Mouse (Mus musculus) CH12.LX (cell line): ENCODE results near the gene Pqlc2. TPM values are rescaled to one million over a fixed set of nuclear protein-coding genes. Genes with fewer than 3 reads are reported as not detected.

Experiments
- DNase-seq: peaks from one replicate; pipeline ENCODE4 v3.0.0-alpha.2; 2013; ENCODE audit errors: extremely low read depth
- H3K27ac ChIP-seq: 2 replicates; pipeline ENCODE4 v1.5.1; 2012; ENCODE audit warnings: low read depth, mild to moderate bottlenecking, control low read depth, moderate library complexity; ENCODE audit not compliant: insufficient read depth
- H3K27me3 ChIP-seq: replicated peaks from 2 replicates; pipeline ENCODE3; 2012; ENCODE audit warnings: inconsistent platforms
- H3K36me3 ChIP-seq, 2 experiments: replicated peaks in 1 of 2; 2 replicates each; pipeline versions ENCODE3 to v1.6.1; 2012; ENCODE audit warnings: inconsistent platforms in 1 of 2, low read length in 1 of 2, mild to moderate bottlenecking in 1 of 2, mixed read lengths in 1 of 2, moderate library complexity in 1 of 2; ENCODE audit not compliant: control insufficient read depth in 1 of 2, insufficient read depth in 1 of 2
- H3K4me1 ChIP-seq, 2 experiments: 2 replicates each; pipeline ENCODE4 v1.6.1; 2012; ENCODE audit warnings: inconsistent platforms in 1 of 2, moderate library complexity in 1 of 2; ENCODE audit not compliant: insufficient read depth in 2 of 2, control insufficient read depth in 1 of 2
- H3K4me2 ChIP-seq: 2 replicates; pipeline ENCODE4 v1.6.1; 2012; ENCODE audit warnings: low read depth, mild to moderate bottlenecking, control low read depth; ENCODE audit not compliant: poor library complexity, insufficient read depth, severe bottlenecking
- H3K4me3 ChIP-seq, 3 experiments: fragments of 150-350 bp in 1 of 3; sonication (generic) in 1 of 3; replicated peaks in 1 of 3; 2 replicates each; pipeline versions ENCODE3 to v1.5.1; 2011 to 2012; ENCODE audit warnings: low read depth in 2 of 3, low read length in 2 of 3, mild to moderate bottlenecking in 2 of 3, moderate library complexity in 2 of 3, control low read depth in 1 of 3, improper control_type of control experiment in 1 of 3, inconsistent platforms in 1 of 3, mixed read lengths in 1 of 3; ENCODE audit not compliant: poor library complexity in 1 of 3
- H3K79me2 ChIP-seq: replicated peaks from 2 replicates; pipeline ENCODE4 v1.6.1; 2012; ENCODE audit warnings: mild to moderate bottlenecking, moderate library complexity; ENCODE audit not compliant: control insufficient read depth, poor library complexity, insufficient read depth, severe bottlenecking; ENCODE audit errors: extremely low read depth
- H3K9ac ChIP-seq: 2 replicates; pipeline ENCODE4 v1.6.1; 2012; ENCODE audit warnings: low read depth, mild to moderate bottlenecking, control low read depth, moderate library complexity; ENCODE audit not compliant: insufficient read depth
- H3K9me3 ChIP-seq: replicated peaks from 2 replicates; pipeline ENCODE3; 2012; ENCODE audit warnings: low read length, inconsistent platforms, mixed read lengths
- CHD1 ChIP-seq: IDR thresholded peaks from 2 replicates; pipeline ENCODE4 v1.6.1; 2012; ENCODE audit warnings: low read depth, low read length, improper control_type of control experiment, inconsistent platforms
- CHD2 ChIP-seq: IDR thresholded peaks from 2 replicates; pipeline ENCODE4 v1.6.1; 2011; ENCODE audit warnings: low read length, improper control_type of control experiment
- CTCF ChIP-seq, 2 experiments: IDR thresholded peaks in 1 of 2; conservative IDR thresholded peaks in 1 of 2; 2 replicates each; pipeline ENCODE4 v1.5.1; 2011 to 2012; ENCODE audit warnings: low read depth in 2 of 2, low read length in 2 of 2, improper control_type of control experiment in 1 of 2, inconsistent platforms in 1 of 2, mild to moderate bottlenecking in 1 of 2, moderate library complexity in 1 of 2
- JUN ChIP-seq: IDR thresholded peaks from 2 replicates; pipeline ENCODE4 v1.6.1; 2011; ENCODE audit warnings: low read depth, mild to moderate bottlenecking, low read length, improper control_type of control experiment, moderate library complexity; ENCODE audit not compliant: insufficient read depth
- JUND ChIP-seq: conservative IDR thresholded peaks from 2 replicates; pipeline ENCODE4 v1.6.1; 2011; ENCODE audit warnings: low read depth, low read length, improper control_type of control experiment
- MAFK ChIP-seq: IDR thresholded peaks from 2 replicates; pipeline ENCODE4 v1.6.1; 2011; ENCODE audit warnings: low read length, improper control_type of control experiment; ENCODE audit not compliant: insufficient replicate concordance
- MEF2A ChIP-seq: IDR thresholded peaks from 2 replicates; pipeline ENCODE4 v1.6.1; 2014; ENCODE audit warnings: low read depth, mild to moderate bottlenecking, inconsistent platforms, low read length, improper control_type of control experiment, borderline replicate concordance
- MYC ChIP-seq: IDR thresholded peaks from 2 replicates; pipeline ENCODE4 v1.6.1; 2011; ENCODE audit warnings: low read depth, mild to moderate bottlenecking, improper control_type of control experiment, low read length
- NRF1 ChIP-seq: IDR thresholded peaks from 2 replicates; pipeline ENCODE4 v1.6.1; 2014; ENCODE audit warnings: low read depth, mild to moderate bottlenecking, inconsistent platforms, low read length, improper control_type of control experiment, moderate library complexity
- PAX5 ChIP-seq: IDR thresholded peaks from 2 replicates; pipeline ENCODE4 v1.6.1; 2012; ENCODE audit warnings: low read length, inconsistent platforms, mixed read lengths
- POLR2A ChIP-seq: IDR thresholded peaks from 2 replicates; pipeline ENCODE4 v1.6.1; 2011; ENCODE audit warnings: low read depth, mild to moderate bottlenecking, improper control_type of control experiment, low read length
- POLR2AphosphoS2 ChIP-seq: IDR thresholded peaks from 2 replicates; pipeline ENCODE4 v1.6.1; 2011; ENCODE audit warnings: low read depth, low read length, improper control_type of control experiment
- RAD21 ChIP-seq: IDR thresholded peaks from 2 replicates; pipeline ENCODE4 v1.6.1; 2011; ENCODE audit warnings: low read depth, mild to moderate bottlenecking, low read length, improper control_type of control experiment, moderate library complexity
- SMC3 ChIP-seq: IDR thresholded peaks from 2 replicates; pipeline ENCODE4 v1.6.1; 2011; ENCODE audit warnings: low read depth, low read length, improper control_type of control experiment
- TBP ChIP-seq: conservative IDR thresholded peaks from 2 replicates; pipeline ENCODE4 v1.6.1; 2011; ENCODE audit warnings: low read depth, low read length, improper control_type of control experiment
- TCF12 ChIP-seq: IDR thresholded peaks from 2 replicates; pipeline ENCODE4 v1.6.1; 2014; ENCODE audit warnings: low read depth, mild to moderate bottlenecking, inconsistent platforms, low read length, improper control_type of control experiment
- UBTF ChIP-seq: IDR thresholded peaks from 2 replicates; pipeline ENCODE4 v1.6.1; 2012; ENCODE audit warnings: low read depth, mild to moderate bottlenecking, inconsistent platforms, low read length, improper control_type of control experiment, moderate library complexity
- USF1 ChIP-seq: IDR thresholded peaks from 2 replicates; pipeline ENCODE4 v1.6.1; 2014; ENCODE audit warnings: low read depth, mild to moderate bottlenecking, inconsistent platforms, low read length, improper control_type of control experiment
- ZKSCAN1 ChIP-seq: IDR thresholded peaks from 2 replicates; pipeline ENCODE4 v1.6.1; 2012; ENCODE audit warnings: low read depth, inconsistent platforms, low read length, improper control_type of control experiment, borderline replicate concordance
- ZNF384 ChIP-seq: IDR thresholded peaks from 2 replicates; pipeline ENCODE4 v1.6.1; 2012; ENCODE audit warnings: low read depth, low read length, improper control_type of control experiment, inconsistent platforms
- dilution Hi-C: fragments of 300-500 bp; cut with MboI; formaldehyde crosslinking; loops from 2 replicates; pipeline ENCODE4 v1.14.3; 2020; ENCODE audit warnings: low sequenced_read_pairs; ENCODE audit not compliant: extremely low pct_unique_long_range_greater_than_20kb, extremely low pct_ligation_motif_present
- in situ Hi-C: fragments of 300-500 bp; cut with MboI; formaldehyde crosslinking; loops from 3 replicates; pipeline ENCODE4 v1.14.3; 2019; ENCODE audit warnings: low sequenced_read_pairs, low pct_ligation_motif_present, low pct_unique_long_range_greater_than_20kb, mixed read lengths
- polyA plus RNA-seq: library from polyadenylated mRNA; unstranded; fragments of >175 nt; gene quantifications from 2 replicates; pipeline ENCODE4 v1.2.1, GENCODE M21; 2012; ENCODE audit warnings: low read depth; ENCODE audit not compliant: insufficient read length
- total RNA-seq, 2 experiments: library from RNA; depleted of rRNA; stranded (reverse); fragments of 300-350 nt in 1 of 2; fragments of >200 nt in 1 of 2; gene quantifications; 2 replicates each; pipeline ENCODE4 v1.2.3; 2012 to 2014

The Pqlc2 gene
- total and polyA plus RNA-seq, 3 experiments: 6.2 to 8.1 (median 6.8) TPM

DNA sequence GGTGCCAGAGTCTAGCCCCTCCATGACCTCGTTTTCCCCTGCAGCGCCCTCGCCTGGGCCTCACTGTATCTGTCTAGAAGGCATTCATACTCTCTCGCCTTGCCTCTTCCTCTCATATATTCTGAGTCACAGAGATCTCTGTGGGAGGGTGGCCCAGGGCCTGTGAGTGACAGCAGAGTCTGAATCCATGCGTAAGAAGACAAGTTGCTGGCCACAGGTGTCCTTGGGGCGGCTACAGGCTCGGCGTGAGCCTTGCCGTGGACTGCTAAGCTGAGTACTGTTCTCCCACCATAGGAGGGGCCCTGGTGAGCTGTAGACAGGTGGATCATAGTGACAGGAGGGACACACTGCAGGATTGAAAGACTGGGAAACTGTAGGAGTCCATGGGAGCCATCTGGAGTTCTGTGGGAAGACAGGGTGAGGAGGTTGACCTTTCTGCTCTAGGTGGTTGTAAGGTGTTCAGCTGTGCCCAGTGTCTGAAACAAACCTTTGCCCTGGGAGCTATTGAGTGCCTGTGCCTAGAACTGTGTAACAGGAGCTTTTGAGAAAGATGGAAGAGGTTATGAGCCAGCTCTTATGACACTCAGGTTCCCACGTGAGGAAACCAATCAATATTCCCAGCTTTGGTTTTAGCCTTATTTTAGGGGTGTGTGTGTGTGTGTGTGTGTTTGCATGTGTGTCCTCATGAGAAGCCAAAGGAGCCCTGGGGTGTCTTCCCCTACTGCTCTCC is 37.4 kb downstream of the Pqlc2 start:
- TF ChIP-seq MYC (no peak), TBP (no peak), CHD2 (no peak), MAFK (no peak)
- Histone ChIP-seq H3K79me2 (no peaks in the 10 kb centered on the region), H3K9ac (no peak overlapping the region), H3K4me1 (peaks cover 0 to 3% of the 10 kb centered on the region in 2 experiments; a peak in 1 of 4 replicates), H3K4me2 (no peak overlapping the region), H3K36me3 (peaks cover 32 to 97% of the 10 kb centered on the region in 2 experiments), H3K27ac (no peak overlapping the region), H3K27me3 (no peaks in the 10 kb centered on the region), H3K9me3 (no peaks in the 10 kb centered on the region), H3K4me3 (no peak overlapping the region)
- DNase-seq: no peak
- dilution Hi-C loops (no loop called here), in situ Hi-C loops (no loop called here)

DNA sequence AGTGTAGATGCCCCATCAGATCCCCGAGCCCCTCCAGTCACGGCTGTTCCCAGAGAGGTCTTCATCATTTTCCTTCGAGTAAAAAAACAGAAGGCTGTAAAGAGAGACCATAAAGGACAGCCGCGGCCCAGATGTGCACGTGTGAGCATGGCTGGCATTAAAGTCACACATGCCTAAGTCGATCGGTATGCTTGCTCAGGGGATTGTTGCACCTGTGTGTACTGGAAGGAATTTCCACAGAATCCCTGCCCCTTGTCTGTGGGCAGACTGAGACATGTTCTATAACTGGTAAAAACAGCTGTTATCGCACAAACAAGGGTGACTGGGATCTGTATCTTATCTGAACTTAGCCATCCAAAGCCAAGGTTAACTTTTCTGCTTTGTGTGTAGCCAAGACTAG is 38.9 kb downstream of the Pqlc2 start:
- Histone ChIP-seq H3K4me3 (no peak overlapping the region), H3K27ac (no peak overlapping the region), H3K9me3 (no peaks in the 10 kb centered on the region), H3K9ac (no peak overlapping the region), H3K4me2 (no peak overlapping the region), H3K27me3 (no peaks in the 10 kb centered on the region), H3K4me1 (peaks cover 0 to 3% of the 10 kb centered on the region in 2 experiments; a peak in 1 of 4 replicates), H3K36me3 (peaks cover 39 to 98% of the 10 kb centered on the region in 2 experiments), H3K79me2 (no peaks in the 10 kb centered on the region)
- in situ Hi-C loops (no loop called here), dilution Hi-C loops (no loop called here)
- TF ChIP-seq CTCF (conservative IDR thresholded peaks at IDR 0.05 in 1 of 2, IDR thresholded peaks at IDR 0.05 in 1 of 2; ENCODE audit: low read depth in 2 of 2, low read length in 2 of 2) (no peak), CHD2 (no peak), RAD21 (no peak), UBTF (no peak), PAX5 (no peak), JUND (no peak), MEF2A (no peak), POLR2A (no peak), POLR2AphosphoS2 (no peak), CHD1 (no peak), JUN (no peak), ZKSCAN1 (no peak), USF1 (no peak), NRF1 (no peak), ZNF384 (no peak), SMC3 (no peak), TCF12 (no peak)
- DNase-seq: no peak
